Mouse (Mus musculus) 416B (cell line): ENCODE measurements around the gene 4930442H23Rik.
A peak's percentile ranks its signal among the peaks of the same experiment; 100 is the strongest.
"Not testable (repeated sequence)": the region's sequence is repeated elsewhere in the genome, so short reads cannot be mapped to it uniquely, and the experiment has no call there.

Source experiments
- DNase-seq: peaks from one replicate; pipeline ENCODE4 v3.0.0; 2011; ENCODE audit warnings: low read depth

4930442H23Rik gene

GRCm38 (mm10) chr10:81177491-81177925 lies 6.1 kb downstream of the 4930442H23Rik start:
- DNase-seq, result peak; percentile 52

- peak; percentile 97 for DNase-seq
Measured at GRCm38 (mm10) chr10:81176466-81177271, 7.0 kb downstream of the 4930442H23Rik start, which contains the start of gene Eef2. Eef2 (plus strand) TSS chr10:81176631.

GRCm38 (mm10) chr10:81175936-81176465 lies 7.6 kb downstream of the 4930442H23Rik start:
- no peak for DNase-seq

GRCm38 (mm10) chr10:81175345-81175701 lies 8.3 kb downstream of the 4930442H23Rik start:
- DNase-seq, result not testable (repeated sequence)

- DNase-seq, result peak; percentile 92
Measured at GRCm38 (mm10) chr10:81174617-81175344, 8.9 kb downstream of the 4930442H23Rik start.

GRCm38 (mm10) chr10:81173132-81173531 lies 10.5 kb downstream of the 4930442H23Rik start:
- peak; percentile 89 for DNase-seq

- peak; percentile 75 for DNase-seq
Measured at GRCm38 (mm10) chr10:81169411-81169900, 14.2 kb downstream of the 4930442H23Rik start.

- DNase-seq, result peak; percentile 96
Measured at GRCm38 (mm10) chr10:81168521-81169244, 15.0 kb downstream of the 4930442H23Rik start.

GRCm38 (mm10) chr10:81168087-81168431 lies 15.6 kb downstream of the 4930442H23Rik start:
- no peak for DNase-seq

GRCm38 (mm10) chr10:81167200-81168086 lies 16.2 kb downstream of the 4930442H23Rik start, which contains the start of gene Pias4:
Pias4 (minus strand) TSS chr10:81167923.
- DNase-seq, result peak; percentile 100

- no peak for DNase-seq
Measured at GRCm38 (mm10) chr10:81165118-81165517, 18.5 kb downstream of the 4930442H23Rik start.

- no peak for DNase-seq
Measured at GRCm38 (mm10) chr10:81162318-81162652, 21.4 kb downstream of the 4930442H23Rik start.

- DNase-seq, result peak; percentile 74
Measured at GRCm38 (mm10) chr10:81161602-81162317, 21.9 kb downstream of the 4930442H23Rik start.

GRCm38 (mm10) chr10:81154736-81155135 lies 28.9 kb downstream of the 4930442H23Rik start:
- no peak for DNase-seq

GRCm38 (mm10) chr10:81154313-81154712 lies 29.3 kb downstream of the 4930442H23Rik start:
- no peak for DNase-seq

GRCm38 (mm10) chr10:81152609-81153008 lies 31.0 kb downstream of the 4930442H23Rik start:
- DNase-seq, result no peak

- no peak for DNase-seq
Measured at GRCm38 (mm10) chr10:81151261-81151660, 32.4 kb downstream of the 4930442H23Rik start.

GRCm38 (mm10) chr10:81146296-81146695 lies 37.4 kb downstream of the 4930442H23Rik start:
- DNase-seq, result peak; percentile 79

- DNase-seq, result peak; percentile 48
Measured at GRCm38 (mm10) chr10:81145778-81146177, 37.9 kb downstream of the 4930442H23Rik start.

- DNase-seq, result no peak
Measured at GRCm38 (mm10) chr10:81145307-81145706, 38.3 kb downstream of the 4930442H23Rik start.
